Mouse (Mus musculus) brain, embryonic 14.5 days (tissue): ENCODE results near the gene Sgsm1.

Experiments used
- CTCF ChIP-seq: fragments of 200-500 bp; IDR thresholded peaks from 2 replicates; pipeline ENCODE4 v1.5.1; 2012; ENCODE audit warnings: inconsistent platforms, mild to moderate bottlenecking, moderate library complexity, borderline replicate concordance; ENCODE audit not compliant: insufficient read depth, insufficient read length; ENCODE audit errors: extremely low read depth
- POLR2A ChIP-seq: fragments of 200-500 bp; IDR thresholded peaks from 2 replicates; pipeline ENCODE4 v1.6.1; 2012; ENCODE audit warnings: mild to moderate bottlenecking, inconsistent platforms, borderline replicate concordance; ENCODE audit not compliant: poor library complexity, insufficient read depth, insufficient read length, severe bottlenecking; ENCODE audit errors: extremely low read depth

DNA sequence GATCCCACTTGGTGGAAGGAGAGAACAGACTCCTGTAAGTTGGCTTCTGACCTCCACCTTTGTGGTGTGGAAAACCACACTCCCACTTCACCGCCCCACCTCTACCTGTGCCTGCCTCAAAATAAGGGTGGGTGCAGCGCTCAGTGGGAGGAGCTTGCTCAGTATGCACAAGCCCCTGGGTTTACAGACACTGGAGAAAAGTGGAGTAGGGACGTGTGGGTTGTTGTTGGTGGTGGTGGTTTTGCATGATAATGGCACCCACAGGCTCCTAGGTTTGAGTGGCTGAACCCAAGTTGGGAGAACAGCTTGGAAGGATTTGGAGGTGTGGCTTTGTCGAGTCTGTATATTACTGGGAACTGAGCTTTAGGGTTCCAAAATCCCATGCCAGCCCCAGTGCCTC is 22.3 kb upstream of the Sgsm1 start:
- TF ChIP-seq CTCF (no peak), POLR2A (no peak)
